20 mouse cellular contexts compared by ENCODE assay signal in the genomic region with DNA sequence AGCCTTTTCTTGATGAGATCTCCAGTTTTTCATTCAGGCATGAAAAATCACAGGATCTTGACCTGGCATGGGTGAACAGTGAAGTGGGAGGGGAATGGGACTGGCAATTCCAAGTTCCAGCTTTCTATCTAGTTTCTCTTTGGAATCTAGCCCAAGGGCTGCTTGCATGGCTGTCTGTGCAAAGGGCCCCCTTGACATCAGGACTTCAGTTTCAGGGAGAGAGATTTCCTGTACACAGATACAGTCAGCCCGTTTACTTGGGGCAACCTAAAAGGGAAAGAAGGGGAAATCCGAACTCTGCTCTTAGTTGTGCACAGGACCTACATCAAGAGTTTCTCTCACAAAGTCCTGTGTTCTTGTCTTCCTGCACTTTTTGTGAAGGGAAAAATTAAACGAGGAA.
A peak's percentile ranks its signal among the peaks of the same experiment; 100 is the strongest.
DNase-seq lines count a peak whose midpoint lies in the region; ATAC-seq and TF ChIP-seq lines count a peak whose summit lies in the region.
"Had no signal": no experiment of that assay in that cellular context is flagged by ENCODE, and none has a peak within 500 bp of the region (broad histone marks: within the 10 kb centered on the region; RNA-seq: fewer than 3 reads in every experiment).

No protein-coding gene starts in this region.

- TF ChIP-seq RAD21 in CH12.LX (IDR thresholded peaks at IDR 0.05; ENCODE audit: low read depth, low read length), result no peak

- in situ Hi-C loops in CH12.LX (cut with MboI; ENCODE audit: low pct_ligation_motif_present, low pct_unique_long_range_greater_than_20kb, low sequenced_read_pairs), result no loop called here

- H3K4me1 ChIP-seq in hindbrain, postnatal 0 days (ENCODE audit: insufficient read depth, low read length), result peaks cover 6% of the 10 kb centered on the region; the same call in 1 of the 2 replicates
- H3K4me1 ChIP-seq in hindbrain, embryonic 10.5 days (replicated peaks), result peaks cover 8% of the 10 kb centered on the region
- H3K4me1 ChIP-seq in kidney, embryonic 14.5 days (ENCODE audit: control insufficient read depth, insufficient read depth, low read length), result peaks cover 8% of the 10 kb centered on the region; the same call in 1 of the 2 replicates
- peaks cover 42 to 94% of the 10 kb centered on the region in 2 experiments for H3K4me1 ChIP-seq in CH12.LX (ENCODE audit: control insufficient read depth in 1 of 2, insufficient read depth in 2 of 2)
- H3K4me1 ChIP-seq: midbrain, embryonic 12.5 days; neural tube, embryonic 15.5 days had no signal

- no peaks in the 10 kb centered on the region for H3K79me2 ChIP-seq in CH12.LX (replicated peaks; ENCODE audit: control insufficient read depth, extremely low read depth, insufficient read depth, poor library complexity, severe bottlenecking)

- DNase-seq in hindbrain, postnatal 0 days (ENCODE audit: low spot score), result peak; percentile 31
- DNase-seq in hindbrain, embryonic 10.5 days (ENCODE audit: low spot score), result no peak
- DNase-seq in kidney, postnatal 14 days, result peak; percentile 41
- no peak for DNase-seq in CH12.LX (ENCODE audit: extremely low read depth)
- DNase-seq in induced T-regulatory cell, adult 2 months (ENCODE audit: low read depth), result peak; percentile 47
- no peak for DNase-seq in ovary, postnatal 36 days (ENCODE audit: low spot score)
- DNase-seq: adrenal gland, postnatal 36 days; B cell, adult 2 months; cerebellum, adult 11 months; forebrain, postnatal 0 days; gastrocnemius, postnatal 25 days; lung, postnatal 10 days; thymus, adult 18-20 months; thymus, postnatal 4 days had no signal

- TF ChIP-seq EP300 in CH12.LX (IDR thresholded peaks at IDR 0.05; ENCODE audit: low read length), result peak; percentile 59

- dilution Hi-C loops in CH12.LX (cut with MboI; ENCODE audit: extremely low pct_ligation_motif_present, extremely low pct_unique_long_range_greater_than_20kb, low sequenced_read_pairs), result no loop called here

- H3K27ac ChIP-seq in hindbrain, postnatal 0 days, result no peak overlapping the region; the same call in 1 of the 2 replicates
- no peak overlapping the region for H3K27ac ChIP-seq in hindbrain, embryonic 10.5 days
- no peak overlapping the region for H3K27ac ChIP-seq in kidney, embryonic 14.5 days (ENCODE audit: low read depth, low read length)
- peak overlapping the region; percentile 64 for H3K27ac ChIP-seq in CH12.LX (ENCODE audit: insufficient read depth, low read depth)
- H3K27ac ChIP-seq: heart, embryonic 15.5 days; left cerebral cortex, adult 2 months; liver, embryonic 14.5 days; midbrain, embryonic 12.5 days; neural tube, embryonic 15.5 days had no signal

- no peaks in the 10 kb centered on the region for H3K36me3 ChIP-seq in hindbrain, postnatal 0 days (ENCODE audit: insufficient read depth, low read length)
- no peaks in the 10 kb centered on the region for H3K36me3 ChIP-seq in hindbrain, embryonic 10.5 days
- no peaks in the 10 kb centered on the region for H3K36me3 ChIP-seq in kidney, embryonic 14.5 days (ENCODE audit: control insufficient read depth, insufficient read depth, low read length)
- peaks cover 3% of the 10 kb centered on the region in 2 experiments for H3K36me3 ChIP-seq in CH12.LX (replicated peaks in 1 of 2; ENCODE audit: control insufficient read depth in 1 of 2, insufficient read depth in 1 of 2, low read length in 1 of 2)
- H3K36me3 ChIP-seq: heart, embryonic 15.5 days; midbrain, embryonic 12.5 days; neural tube, embryonic 15.5 days had no signal

- H3K4me2 ChIP-seq in hindbrain, postnatal 0 days (ENCODE audit: low read depth, low read length), result no peak overlapping the region
- no peak overlapping the region for H3K4me2 ChIP-seq in kidney, embryonic 14.5 days (replicated peaks; ENCODE audit: low read depth, low read length)
- H3K4me2 ChIP-seq in CH12.LX (ENCODE audit: insufficient read depth, low read depth, poor library complexity, severe bottlenecking), result peak overlapping the region; percentile 89
- H3K4me2 ChIP-seq: heart, embryonic 15.5 days; midbrain, embryonic 12.5 days; neural tube, embryonic 15.5 days had no signal

- no peak overlapping the region for H3K9ac ChIP-seq in hindbrain, postnatal 0 days (replicated peaks; ENCODE audit: low read length)
- H3K9ac ChIP-seq in kidney, embryonic 14.5 days (ENCODE audit: low read depth, low read length), result no peak overlapping the region
- peak overlapping the region; percentile 55 for H3K9ac ChIP-seq in CH12.LX (ENCODE audit: insufficient read depth, low read depth)
- H3K9ac ChIP-seq: forebrain, postnatal 0 days; heart, embryonic 15.5 days; liver, embryonic 14.5 days; midbrain, embryonic 12.5 days; neural tube, embryonic 15.5 days had no signal

- TF ChIP-seq POLR2A in CH12.LX (IDR thresholded peaks at IDR 0.05; ENCODE audit: low read depth, low read length), result no peak

- no peak for TF ChIP-seq CTCF in hindbrain, postnatal 0 days (IDR thresholded peaks at IDR 0.05; ENCODE audit: low read depth)
- no peak for TF ChIP-seq CTCF in CH12.LX (conservative IDR thresholded peaks at IDR 0.05 in 1 of 2, IDR thresholded peaks at IDR 0.05 in 1 of 2; ENCODE audit: low read depth in 2 of 2, low read length in 2 of 2)

- no peak for ATAC-seq in hindbrain, postnatal 0 days
- no peak for ATAC-seq in kidney, embryonic 14.5 days (ENCODE audit: low FRiP score, low TSS enrichment)
- ATAC-seq: forebrain, postnatal 0 days had no signal

- WGBS in hindbrain, postnatal 0 days, result 55% methylated on average over 3 of the region's 3 CpGs
- WGBS in hindbrain, embryonic 10.5 days, result 84% methylated on average over 3 of the region's 3 CpGs
- WGBS in kidney, embryonic 14.5 days, result 64% methylated on average over 3 of the region's 3 CpGs

- no peaks in the 10 kb centered on the region for H3K9me3 ChIP-seq in hindbrain, postnatal 0 days (ENCODE audit: low read length)
- no peaks in the 10 kb centered on the region for H3K9me3 ChIP-seq in hindbrain, embryonic 10.5 days
- no peaks in the 10 kb centered on the region for H3K9me3 ChIP-seq in kidney, embryonic 14.5 days (ENCODE audit: control insufficient read depth, low read length)
- no peaks in the 10 kb centered on the region for H3K9me3 ChIP-seq in CH12.LX (replicated peaks; ENCODE audit: low read length)
- H3K9me3 ChIP-seq: heart, embryonic 15.5 days; midbrain, embryonic 12.5 days; neural tube, embryonic 15.5 days had no signal

- no peak overlapping the region for H3K4me3 ChIP-seq in hindbrain, postnatal 0 days (ENCODE audit: low read length)
- no peak overlapping the region for H3K4me3 ChIP-seq in hindbrain, embryonic 10.5 days
- H3K4me3 ChIP-seq in kidney, embryonic 14.5 days (ENCODE audit: low read length), result no peak overlapping the region
- no peak overlapping the region for H3K4me3 ChIP-seq in CH12.LX (replicated peaks in 1 of 3; ENCODE audit: low read depth in 2 of 3, low read length in 2 of 3, poor library complexity in 1 of 3)
- H3K4me3 ChIP-seq: heart, embryonic 15.5 days; left cerebral cortex, adult 2 months; midbrain, embryonic 12.5 days; neural tube, embryonic 15.5 days had no signal

- no peaks in the 10 kb centered on the region for H3K27me3 ChIP-seq in hindbrain, postnatal 0 days (ENCODE audit: insufficient read depth, low read length)
- no peaks in the 10 kb centered on the region for H3K27me3 ChIP-seq in hindbrain, embryonic 10.5 days (ENCODE audit: insufficient read depth, poor library complexity, severe bottlenecking)
- H3K27me3 ChIP-seq in kidney, embryonic 14.5 days (ENCODE audit: control insufficient read depth, insufficient read depth, low read length), result no peaks in the 10 kb centered on the region
- H3K27me3 ChIP-seq in CH12.LX (replicated peaks), result no peaks in the 10 kb centered on the region
- H3K27me3 ChIP-seq: heart, embryonic 15.5 days; midbrain, embryonic 12.5 days; neural tube, embryonic 15.5 days had no signal

TF ChIP-seq in CH12.LX, 34 proteins besides CTCF, POLR2A, EP300 and RAD21 (continues in another document):
- TF ChIP-seq ELF1 (IDR thresholded peaks at IDR 0.05; ENCODE audit: low read depth, low read length), result no peak
- TF ChIP-seq MAZ (IDR thresholded peaks at IDR 0.05; ENCODE audit: low read depth, low read length), result 0 out of 2 replicates have a peak, but pooled peaks have one; percentile 69
- no peak; the same call in 1 of the 2 replicates for TF ChIP-seq ZKSCAN1 (IDR thresholded peaks at IDR 0.05; ENCODE audit: borderline replicate concordance, low read depth, low read length)
- no peak for TF ChIP-seq KAT2A (IDR thresholded peaks at IDR 0.05; ENCODE audit: insufficient replicate concordance, low read length)
- no peak for TF ChIP-seq NRF1 (IDR thresholded peaks at IDR 0.05; ENCODE audit: low read depth, low read length)
- TF ChIP-seq CHD2 (IDR thresholded peaks at IDR 0.05; ENCODE audit: low read length), result no peak
- 0 out of 2 replicates have a peak, but pooled peaks have one; percentile 0 for TF ChIP-seq SIN3A (IDR thresholded peaks at IDR 0.05; ENCODE audit: low read length)
- no peak for TF ChIP-seq HCFC1 (IDR thresholded peaks at IDR 0.05; ENCODE audit: low read depth, low read length)
- TF ChIP-seq PAX5 (IDR thresholded peaks at IDR 0.05; ENCODE audit: low read length), result no peak
- TF ChIP-seq MXI1 (IDR thresholded peaks at IDR 0.05; ENCODE audit: low read depth, low read length), result no peak
- peak; percentile 20; the same call in 1 of the 2 replicates for TF ChIP-seq TCF12 (IDR thresholded peaks at IDR 0.05; ENCODE audit: low read depth, low read length)
- TF ChIP-seq SMC3 (IDR thresholded peaks at IDR 0.05; ENCODE audit: low read depth, low read length), result no peak; the same call in 1 of the 2 replicates
- peak; percentile 72; the same call in 1 of the 2 replicates for TF ChIP-seq ETS1 (conservative IDR thresholded peaks at IDR 0.05; ENCODE audit: low read depth, low read length)
- no peak for TF ChIP-seq GABPA (IDR thresholded peaks at IDR 0.05; ENCODE audit: insufficient replicate concordance, low read depth, low read length)
- TF ChIP-seq USF2 (conservative IDR thresholded peaks at IDR 0.05; ENCODE audit: low read depth, low read length), result no peak
- TF ChIP-seq CHD1 (IDR thresholded peaks at IDR 0.05; ENCODE audit: low read depth, low read length), result no peak
- TF ChIP-seq BHLHE40 (IDR thresholded peaks at IDR 0.05; ENCODE audit: low read depth, low read length), result peak; percentile 63
- TF ChIP-seq USF1 (IDR thresholded peaks at IDR 0.05; ENCODE audit: low read depth, low read length), result no peak
- TF ChIP-seq NELFE (IDR thresholded peaks at IDR 0.05; ENCODE audit: low read depth, low read length), result no peak
- TF ChIP-seq JUND (conservative IDR thresholded peaks at IDR 0.05; ENCODE audit: low read depth, low read length), result no peak
- TF ChIP-seq POLR2AphosphoS2 (IDR thresholded peaks at IDR 0.05; ENCODE audit: low read depth, low read length), result no peak
- TF ChIP-seq E2F4 (IDR thresholded peaks at IDR 0.05; ENCODE audit: insufficient replicate concordance, low read depth, low read length), result no peak
- TF ChIP-seq MEF2A (IDR thresholded peaks at IDR 0.05; ENCODE audit: borderline replicate concordance, low read depth, low read length), result peak; percentile 87
- TF ChIP-seq MAFK (IDR thresholded peaks at IDR 0.05; ENCODE audit: insufficient replicate concordance, low read length), result no peak
- peak; percentile 36; the same call in 1 of the 2 replicates for TF ChIP-seq IRF4 (IDR thresholded peaks at IDR 0.05; ENCODE audit: low read depth, low read length)

Comparison
In these comparisons a context has a peak if more than half of its experiments do, and no peak if none do; other contexts are left out.
1. DNase-seq: peak in hindbrain, postnatal 0 days (single experiment), kidney, postnatal 14 days (single experiment) and induced T-regulatory cell, adult 2 months (single experiment); none in hindbrain, embryonic 10.5 days (single experiment), CH12.LX (single experiment) and ovary, postnatal 36 days (single experiment).